Mouse (Mus musculus) spleen, adult 2 months (tissue): ENCODE measurements at regions not wholly inside any gene's neighbourhood (a gene's known extent, or its start where the extent isn't known, plus 50 kb on each side); places are given as distances from the start of the nearest gene placed in this dataset.

ENCODE experiments used
- CTCF ChIP-seq: fragments of 200-500 bp; IDR thresholded peaks from 2 replicates; pipeline ENCODE4 v1.5.1; 2011; ENCODE audit warnings: mild to moderate bottlenecking, inconsistent platforms; ENCODE audit not compliant: insufficient read depth, insufficient read length, insufficient replicate concordance; ENCODE audit errors: extremely low read depth
- POLR2A ChIP-seq: fragments of 200-500 bp; IDR thresholded peaks from 2 replicates; pipeline ENCODE4 v1.6.1; 2011; ENCODE audit warnings: low read depth, low read length, inconsistent platforms

- no peak for TF ChIP-seq CTCF
- TF ChIP-seq POLR2A: no peak
Measured at GRCm38 (mm10) chr11:27102045-27102444, 508.2 kb upstream of the Vrk2 start.
